Mouse (Mus musculus): ENCODE data around the gene Birc5.

GRCm38 (mm10) chr11:117832086-117832969 lies 16.7 kb upstream of the Birc5 start:
- TF ChIP-seq CTCF (conservative IDR thresholded peaks at IDR 0.05; ENCODE audit: low read length) (peak; percentile 71), NANOG (IDR thresholded peaks at IDR 0.05; ENCODE audit: borderline replicate concordance, low read length) (no peak), POU5F1 (IDR thresholded peaks at IDR 0.05; ENCODE audit: borderline replicate concordance, low read length) (no peak)
